Mouse (Mus musculus) liver (tissue): ENCODE results near the gene Cnpy1.

Experiments used
- DNase-seq: peaks from one replicate; pipeline ENCODE4 v3.0.0-alpha.2; 2020; ENCODE audit warnings: mixed read lengths

Gene Cnpy1

DNA sequence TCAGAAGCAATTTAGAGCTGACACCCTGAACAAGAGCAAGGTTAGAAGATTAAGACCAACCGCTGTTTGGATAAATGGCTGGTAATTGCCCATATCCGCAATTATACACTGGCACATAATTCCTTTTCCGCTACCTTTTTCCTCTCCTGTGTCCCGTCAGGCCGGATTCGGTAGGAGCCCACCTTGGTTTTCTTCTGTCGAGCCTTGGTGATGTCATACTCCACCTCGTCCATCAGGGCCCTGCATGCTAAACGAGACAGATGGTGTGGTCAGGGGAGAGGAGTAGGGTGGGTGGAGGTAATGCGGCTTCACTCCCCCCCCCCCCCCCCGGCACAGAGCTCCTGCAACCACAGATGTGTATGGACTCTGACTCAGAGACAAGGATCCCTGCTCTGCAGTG lies at the start of gene Cnpy1:
TSS of gene Cnpy1 (minus strand) at position 233 of the 400 bp plus-strand sequence.
- no peak for DNase-seq

DNA sequence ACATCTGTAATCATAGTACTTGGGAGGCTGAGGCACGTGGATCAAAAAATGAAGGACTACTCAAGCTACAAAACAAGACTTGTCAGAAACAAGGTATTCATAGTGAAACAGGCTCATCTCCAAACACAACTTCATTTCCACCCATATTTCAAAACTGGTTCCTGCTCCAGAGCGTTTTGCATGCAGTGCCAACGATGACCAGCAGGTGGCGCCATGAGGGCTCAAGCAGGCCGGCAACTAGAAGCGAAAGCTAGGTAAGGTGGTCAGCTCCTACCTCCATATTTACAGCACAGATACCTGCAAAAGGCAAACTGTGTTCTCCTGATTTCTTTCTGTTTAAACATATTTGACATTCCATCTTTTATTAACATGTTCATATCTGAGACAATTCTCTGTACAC lies 48.4 kb upstream of the Cnpy1 start:
- DNase-seq: peak; percentile 83

DNA sequence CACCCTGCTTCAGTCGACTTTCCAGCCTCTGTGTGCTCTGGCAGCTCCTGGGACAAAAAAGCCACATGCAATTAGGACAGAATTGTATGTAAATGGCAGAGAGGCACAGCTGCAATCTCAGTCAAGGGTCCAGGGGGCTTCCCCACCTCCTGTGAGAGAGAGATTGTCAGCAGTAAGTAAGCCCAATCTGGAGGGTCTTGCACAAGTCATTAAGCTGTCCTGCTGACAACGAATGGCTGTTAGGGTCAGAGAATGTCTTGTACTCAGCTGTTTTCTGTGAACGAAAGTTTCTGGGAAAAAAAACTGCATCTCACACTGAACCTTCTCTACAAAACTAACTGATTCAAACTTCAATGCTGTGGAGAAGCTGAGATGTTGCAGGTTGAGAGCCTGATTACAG lies 46.7 kb upstream of the Cnpy1 start:
- DNase-seq: no peak

DNA sequence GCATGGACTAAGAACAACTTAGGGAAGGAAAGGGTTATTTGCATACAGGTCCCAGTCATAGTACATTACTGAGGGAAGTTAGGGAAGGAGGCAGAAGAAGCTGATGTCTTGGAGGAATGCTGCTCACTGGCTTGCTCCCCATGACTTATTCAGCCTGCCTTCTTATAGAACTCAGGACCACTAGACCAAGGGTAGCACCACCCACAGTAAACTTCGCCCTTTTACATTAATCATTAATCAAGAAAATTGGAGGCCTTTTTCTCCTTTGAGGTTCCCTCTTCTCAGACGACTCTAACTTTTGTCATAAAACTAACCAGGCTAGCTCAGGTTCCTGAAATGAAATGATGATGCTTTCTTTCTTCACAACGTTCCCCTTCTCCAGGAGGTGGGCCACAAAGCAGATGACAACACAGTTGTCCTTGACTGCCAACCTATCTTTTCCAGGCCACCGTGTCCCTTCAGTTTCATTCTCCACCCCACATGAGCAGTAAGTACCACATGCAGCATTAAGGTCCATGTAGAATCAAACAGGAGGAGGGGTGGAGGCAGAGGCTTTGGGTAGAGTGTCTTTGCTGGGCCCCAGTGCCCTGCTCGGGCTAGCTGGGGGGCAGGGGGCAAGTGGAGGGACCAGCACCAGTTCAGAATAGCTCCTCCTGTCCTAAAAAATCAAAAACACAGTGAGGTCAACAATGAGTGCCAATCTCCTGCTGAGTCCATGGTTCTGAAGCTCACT lies 45.7 kb upstream of the Cnpy1 start:
- DNase-seq: no peak

DNA sequence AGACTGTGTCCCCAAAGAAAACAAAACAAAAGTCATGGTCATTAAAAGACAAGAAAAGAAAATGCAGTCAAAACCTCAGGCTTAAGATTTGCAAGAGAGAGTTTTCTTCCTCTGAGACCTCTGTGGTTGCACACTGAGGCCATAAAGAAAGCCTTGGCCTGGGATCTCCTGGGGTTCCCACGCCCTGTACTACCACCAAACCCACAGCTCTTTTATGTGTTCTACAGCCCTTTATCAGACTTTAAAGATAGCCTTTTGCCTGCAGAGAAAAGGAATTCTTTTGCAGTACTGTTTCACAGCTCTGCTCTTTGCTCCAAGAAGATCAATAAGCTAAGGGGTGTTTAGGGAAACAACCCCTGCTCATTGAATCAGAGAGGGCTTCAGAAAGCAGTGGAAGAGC lies 45.0 kb upstream of the Cnpy1 start:
- no peak for DNase-seq

DNA sequence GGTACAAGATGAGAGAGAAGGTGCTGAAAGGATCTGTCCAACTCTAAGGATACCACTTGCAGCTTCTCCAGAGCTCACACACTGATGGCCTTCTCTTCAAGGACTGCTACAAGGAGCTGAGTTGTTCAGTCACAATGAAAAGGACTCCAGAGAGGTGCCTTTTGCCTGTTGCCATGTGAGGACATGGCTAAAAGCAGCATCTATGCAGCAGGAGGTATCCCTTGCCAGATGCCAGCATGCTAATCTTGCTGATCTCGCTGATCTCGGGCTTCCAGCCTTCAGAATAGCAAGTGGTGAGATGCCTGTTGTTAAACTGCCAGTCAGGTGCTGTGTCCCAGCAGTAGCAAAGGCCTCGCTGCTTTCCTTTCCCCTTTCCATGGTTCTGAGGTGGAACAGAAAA lies 43.5 kb upstream of the Cnpy1 start:
- DNase-seq: no peak

DNA sequence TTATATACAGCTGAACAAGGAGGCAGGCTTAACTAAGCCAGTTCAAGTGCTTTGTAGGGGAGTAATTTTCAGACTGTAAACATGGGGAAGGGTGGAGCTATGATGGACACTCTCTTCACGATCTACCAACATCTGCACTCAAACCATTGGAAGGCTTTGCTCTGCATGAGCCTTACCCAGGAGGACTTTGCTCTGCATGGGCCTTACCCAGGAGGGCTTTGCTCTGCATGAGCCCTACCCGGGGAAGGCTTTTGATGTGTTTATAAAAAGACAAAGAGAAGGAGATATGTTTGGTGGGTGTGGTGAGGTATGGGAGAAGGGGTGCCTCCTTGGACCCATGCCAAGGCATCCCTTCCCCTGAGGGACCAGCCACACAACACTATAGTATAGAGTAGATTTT lies 31.7 kb upstream of the Cnpy1 start:
- no peak for DNase-seq

DNA sequence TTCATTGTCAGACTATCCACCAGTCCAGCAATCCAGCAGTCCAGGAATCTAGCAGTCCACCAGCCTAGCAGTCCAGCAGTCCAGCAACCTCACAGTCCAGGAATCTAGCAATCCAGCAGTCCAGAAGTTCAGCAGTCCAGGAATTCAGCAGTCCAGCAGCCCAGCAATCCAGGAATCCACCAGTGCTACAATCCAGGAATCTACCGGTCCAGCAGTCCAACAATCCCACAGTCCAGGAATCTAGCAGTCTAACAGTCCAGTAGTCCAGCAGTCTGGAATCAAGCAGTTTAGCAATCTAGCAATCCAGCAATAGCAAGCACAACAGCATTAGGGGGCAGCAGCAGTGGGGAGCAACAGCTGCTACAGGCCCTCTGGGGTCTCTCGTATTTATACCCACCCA lies 27.2 kb upstream of the Cnpy1 start:
- DNase-seq: no peak

DNA sequence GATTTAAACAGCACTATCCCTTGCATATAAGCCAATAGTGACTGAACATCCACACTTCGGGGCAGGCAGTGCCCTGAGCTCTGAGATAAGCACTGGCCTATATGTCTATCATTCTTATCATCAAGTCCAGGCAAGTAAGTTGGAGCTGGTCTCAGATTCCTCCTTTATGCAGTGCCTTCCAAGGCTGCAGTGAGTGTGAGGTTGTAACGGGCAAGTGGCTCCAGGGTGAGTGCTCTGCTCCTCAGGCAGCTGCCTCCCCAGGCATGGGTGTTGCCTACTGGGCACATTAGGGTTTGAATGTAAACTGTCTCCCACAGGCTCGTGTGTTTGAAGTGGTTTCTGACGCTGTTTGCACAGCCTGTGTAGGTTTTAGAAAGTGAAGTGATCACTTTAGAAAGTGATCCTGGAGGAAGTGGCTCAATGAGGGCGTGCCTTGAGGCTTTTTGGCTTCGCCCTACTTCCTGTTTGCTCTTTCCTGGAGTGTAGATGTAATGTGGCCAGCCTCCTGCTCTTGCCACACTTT lies 23.9 kb upstream of the Cnpy1 start:
- DNase-seq: peak; percentile 47

DNA sequence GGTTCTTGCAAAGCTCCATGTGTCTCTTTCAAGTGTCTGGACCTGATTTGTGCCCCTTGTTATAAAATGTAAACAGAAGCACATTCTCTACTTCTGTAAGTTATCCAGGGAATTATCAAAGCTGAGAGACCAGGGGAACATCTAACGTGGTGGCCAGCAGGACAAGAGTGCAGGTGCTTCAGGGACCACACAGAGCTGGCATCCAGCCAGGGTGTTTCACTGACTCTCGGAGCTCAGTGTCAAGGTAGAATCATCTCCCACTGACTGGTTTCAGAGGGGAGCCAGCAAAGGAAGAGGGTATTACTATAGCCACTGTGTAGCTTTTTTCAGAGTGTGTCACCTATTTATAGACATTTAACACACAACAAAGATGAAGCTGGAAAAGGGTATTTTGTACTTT lies 22.0 kb upstream of the Cnpy1 start:
- no peak for DNase-seq

DNA sequence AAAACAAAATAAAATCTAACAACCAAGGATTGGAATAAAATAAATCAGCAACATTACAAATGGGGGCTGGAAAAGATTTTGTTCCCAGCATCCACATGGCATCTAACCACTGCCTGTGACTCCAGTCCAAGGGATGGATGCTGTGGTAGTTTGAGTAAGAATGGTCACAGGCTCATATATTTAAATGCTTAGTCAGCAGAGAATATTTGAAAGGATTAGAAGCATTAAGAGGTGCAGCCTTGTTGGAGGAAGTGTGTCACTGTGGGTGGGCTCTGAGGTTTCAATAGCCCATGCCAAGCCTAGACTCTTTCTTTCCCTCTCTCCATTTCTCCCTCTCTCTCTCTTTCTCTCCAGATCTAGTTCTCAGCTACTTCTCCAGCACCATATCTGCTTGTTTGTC lies 20.0 kb upstream of the Cnpy1 start:
- no peak for DNase-seq

DNA sequence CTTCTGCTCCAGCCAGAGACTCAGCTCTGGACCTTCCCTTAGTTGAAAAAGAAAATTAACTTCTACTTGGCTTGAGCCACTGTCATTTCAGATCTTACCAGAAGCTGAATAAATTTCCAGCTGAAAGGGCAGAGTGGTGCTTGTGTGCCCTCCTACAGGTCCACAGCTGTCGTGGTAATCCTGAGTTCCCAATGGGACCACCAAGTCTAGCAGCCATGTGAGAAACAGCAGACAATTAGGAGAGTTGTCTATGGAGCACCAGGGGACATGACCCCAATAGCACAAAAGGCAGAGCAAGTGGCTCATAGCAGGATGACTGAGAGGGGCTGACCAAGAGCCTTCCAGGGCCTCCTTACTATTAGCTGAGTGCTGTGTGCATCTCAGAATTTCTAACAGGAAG lies 18.2 kb upstream of the Cnpy1 start:
- no peak for DNase-seq

DNA sequence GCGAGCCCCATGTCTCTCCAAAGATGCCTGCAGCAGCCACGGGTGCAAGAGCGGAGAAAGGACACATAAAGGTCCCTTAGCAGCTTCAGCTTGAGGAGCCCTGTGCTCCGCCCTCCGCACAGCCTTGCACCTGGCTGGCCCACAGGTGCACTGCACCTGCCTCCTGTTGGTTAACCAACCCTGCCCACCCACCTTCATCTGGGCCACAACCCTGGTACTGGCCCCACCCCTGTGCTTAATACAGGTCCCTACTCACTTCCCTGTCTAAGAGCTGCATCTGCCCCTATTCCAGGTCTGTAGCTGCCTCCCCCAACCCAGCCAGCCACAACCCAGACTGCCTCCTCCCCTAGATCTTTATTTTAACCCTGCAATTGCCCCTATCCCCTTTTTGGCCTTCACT lies 16.5 kb upstream of the Cnpy1 start:
- DNase-seq: no peak

DNA sequence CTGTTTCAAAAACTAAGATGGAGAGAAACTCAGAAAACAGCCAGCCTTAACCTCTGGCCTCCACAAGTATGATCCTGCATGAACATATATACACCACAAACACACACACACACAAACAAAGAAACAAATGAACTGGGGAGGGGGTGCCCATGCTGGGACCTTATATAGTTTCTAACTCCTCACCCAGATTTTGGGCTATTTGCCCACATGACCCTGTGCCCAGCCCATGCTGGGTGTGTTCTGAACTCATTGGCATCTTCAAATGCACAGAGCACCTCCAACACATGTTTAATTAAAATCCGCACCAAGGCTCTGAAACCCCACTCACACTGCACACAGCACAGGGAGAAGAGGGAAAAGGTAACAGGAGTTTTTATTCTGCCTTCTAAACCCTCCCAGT lies 14.3 kb upstream of the Cnpy1 start:
- DNase-seq: no peak

DNA sequence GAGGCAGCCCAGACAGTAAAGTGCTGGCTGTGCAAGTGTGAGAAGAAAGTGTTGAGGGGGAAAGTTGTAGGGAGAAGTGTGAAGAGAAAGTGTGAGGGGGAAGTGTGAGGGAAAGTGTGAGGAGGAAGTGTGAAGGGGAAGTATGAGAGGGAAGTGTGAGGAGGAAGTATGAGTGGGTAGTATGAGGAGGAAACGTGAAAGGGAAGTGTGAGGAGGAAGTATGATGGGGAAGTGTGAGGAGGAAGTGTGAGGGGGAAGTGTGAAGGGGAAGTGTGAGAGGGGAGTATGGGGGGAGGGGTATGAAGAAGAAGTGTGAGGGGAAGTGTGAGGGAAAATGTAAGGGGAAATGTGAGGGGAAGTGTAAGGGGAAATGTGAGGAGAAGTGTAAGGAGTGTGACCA lies 13.8 kb upstream of the Cnpy1 start:
- DNase-seq: no peak

DNA sequence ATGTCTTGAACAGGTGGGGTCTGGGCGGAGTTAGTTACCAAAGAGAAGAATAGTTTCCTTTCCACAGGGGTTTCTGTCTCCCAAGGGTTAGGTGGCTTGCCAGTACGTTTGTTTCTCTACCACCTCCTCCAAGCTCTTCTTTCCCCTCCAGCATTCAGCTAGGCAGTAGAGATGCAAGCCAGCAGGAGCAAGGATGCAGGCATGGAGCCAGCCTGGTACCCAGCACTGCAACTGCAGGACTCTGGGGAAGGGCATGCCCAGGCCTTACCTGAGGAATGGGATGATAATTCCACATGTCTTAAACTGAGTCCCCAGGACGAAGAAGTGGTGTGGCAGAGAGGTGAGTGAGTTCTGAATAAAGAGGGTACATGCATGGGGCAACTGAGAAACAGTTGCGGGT lies 12.2 kb upstream of the Cnpy1 start:
- no peak for DNase-seq

DNA sequence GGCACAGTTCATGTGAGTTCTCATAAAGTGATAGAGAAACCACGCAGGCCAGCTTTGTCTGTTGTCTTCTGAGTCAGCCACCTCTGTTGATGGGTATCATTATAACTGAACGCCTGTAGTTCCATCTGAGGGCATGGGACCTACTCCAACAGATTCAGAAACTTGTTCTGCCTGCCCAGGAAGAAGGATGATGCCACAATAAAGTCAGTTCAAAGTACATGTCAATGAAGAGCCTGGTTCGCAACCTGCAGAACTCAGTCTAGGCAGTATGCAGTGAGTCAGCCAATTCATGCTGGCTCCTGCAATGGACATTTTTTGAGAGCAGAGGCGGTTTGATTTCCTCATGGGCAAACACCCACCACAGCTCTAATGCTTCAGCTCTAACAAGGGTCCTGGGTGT lies 7.4 kb upstream of the Cnpy1 start:
- DNase-seq: no peak

DNA sequence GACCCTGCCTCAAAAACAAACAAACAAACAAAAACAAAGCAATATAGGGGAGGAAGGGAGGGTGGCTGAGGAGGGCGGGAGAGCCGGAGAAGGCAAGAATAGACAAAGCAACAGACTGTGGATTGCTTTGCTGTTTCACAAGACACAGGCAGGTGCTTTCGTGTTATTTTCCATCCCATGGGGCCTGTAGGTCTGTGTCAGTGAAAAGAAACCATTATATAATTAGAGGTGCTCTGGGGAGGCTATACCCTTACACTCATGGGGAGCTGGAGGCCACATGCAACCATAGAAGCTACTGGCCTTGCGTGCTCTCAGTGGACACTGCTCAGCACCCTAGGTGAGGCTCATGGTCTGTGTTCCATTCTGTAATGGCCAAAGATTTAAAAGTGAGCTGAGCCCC lies 6.7 kb upstream of the Cnpy1 start:
- DNase-seq: no peak

DNA sequence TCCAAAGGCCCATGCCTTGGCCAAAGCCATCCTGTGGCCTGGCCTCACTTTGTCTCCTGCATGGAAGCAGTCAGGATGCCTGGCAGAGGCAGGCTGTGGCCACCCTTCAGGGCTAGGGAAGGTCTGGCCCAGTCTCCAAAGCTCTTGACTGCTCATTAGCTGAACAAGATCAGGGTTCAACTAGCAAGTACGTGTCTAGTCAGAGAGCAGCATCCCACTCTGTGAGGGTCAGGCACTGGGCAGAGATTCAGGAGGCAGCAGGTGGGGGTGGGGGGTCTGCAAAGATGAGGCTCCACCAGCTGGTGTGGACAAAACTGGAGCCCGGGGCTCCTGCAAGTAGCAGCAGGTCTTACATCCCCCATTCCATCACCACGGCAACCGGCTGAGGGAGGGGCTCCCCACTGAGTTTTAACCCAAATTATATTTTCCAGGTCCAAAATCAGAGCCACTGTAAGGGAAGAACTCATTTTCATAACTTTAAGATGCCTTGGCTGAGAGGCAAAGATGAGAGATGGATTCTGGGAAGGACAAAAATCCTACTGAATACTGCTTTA lies 5.7 kb upstream of the Cnpy1 start:
- no peak for DNase-seq

DNA sequence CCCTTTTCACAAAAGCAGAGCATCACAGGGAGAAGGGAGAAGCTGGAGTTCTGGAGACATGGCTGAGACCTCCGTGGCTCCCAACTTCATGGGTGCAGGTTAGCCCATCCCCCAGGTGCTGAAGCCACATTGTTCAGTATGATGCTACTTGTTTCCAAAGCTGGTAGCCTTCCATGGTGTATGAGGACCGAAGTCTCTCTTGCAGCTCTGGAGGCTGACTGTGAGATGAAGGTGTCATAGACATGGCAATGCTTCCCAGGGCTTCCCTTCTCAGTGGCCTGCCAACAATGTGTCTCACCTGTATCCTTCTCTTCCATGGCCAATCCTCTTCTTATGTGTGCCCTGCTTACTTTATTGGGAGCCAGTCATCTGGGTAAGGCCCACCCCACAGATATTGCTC lies 4.9 kb upstream of the Cnpy1 start:
- DNase-seq: no peak

DNA sequence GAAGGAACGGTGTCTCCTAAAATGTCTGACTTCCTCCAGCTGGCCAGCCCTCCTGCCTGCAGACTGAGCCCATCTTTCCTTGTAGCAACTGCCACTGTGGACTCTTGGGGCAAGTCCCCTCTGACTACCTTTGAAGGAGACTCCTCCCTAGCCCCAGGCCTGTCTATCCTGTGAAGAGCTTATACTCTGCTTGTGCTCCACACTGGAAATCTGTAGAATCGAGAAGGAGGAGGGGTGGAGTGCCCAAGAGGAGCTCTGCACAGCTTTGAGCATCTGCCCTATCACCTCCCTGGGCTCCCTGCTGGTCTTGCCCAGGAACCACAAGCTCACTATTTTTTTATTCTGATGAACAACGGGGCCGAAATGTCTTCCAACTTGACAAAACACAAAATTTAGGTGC lies 485 bp downstream of the Cnpy1 start:
- no peak for DNase-seq

DNA sequence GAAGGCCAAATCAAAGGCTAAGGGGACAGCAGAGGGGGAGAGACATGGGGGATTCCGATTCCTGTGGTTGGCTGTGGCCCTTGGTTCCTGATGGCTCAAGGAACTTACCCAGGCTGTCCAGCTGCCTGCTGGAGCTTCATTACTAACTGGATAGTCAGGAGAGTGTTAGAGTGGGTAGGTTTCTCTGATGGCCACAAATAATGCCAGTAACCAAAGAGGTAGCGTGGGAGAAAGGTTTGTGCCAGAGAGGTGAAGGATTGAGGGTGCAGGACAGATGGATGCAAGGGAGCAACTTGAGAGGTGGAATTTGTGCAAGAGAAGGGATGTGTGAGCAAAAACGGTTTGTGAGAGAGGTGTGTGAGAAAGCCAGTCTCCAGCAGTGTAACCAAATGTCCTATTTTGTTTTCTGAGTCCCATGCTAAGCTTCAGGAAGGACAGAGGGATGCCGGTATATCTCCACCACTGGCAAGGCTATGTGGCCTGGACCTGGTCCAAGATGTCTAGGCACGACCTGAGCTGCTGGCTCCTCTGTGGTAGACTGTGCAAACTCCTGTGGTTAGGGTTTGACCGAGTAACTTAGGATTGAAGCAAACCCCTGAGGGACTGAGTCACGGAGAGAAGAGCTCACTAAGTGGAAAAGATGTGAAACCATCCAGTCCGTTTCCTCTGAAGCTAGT lies 2.0 kb downstream of the Cnpy1 start:
- DNase-seq: no peak

DNA sequence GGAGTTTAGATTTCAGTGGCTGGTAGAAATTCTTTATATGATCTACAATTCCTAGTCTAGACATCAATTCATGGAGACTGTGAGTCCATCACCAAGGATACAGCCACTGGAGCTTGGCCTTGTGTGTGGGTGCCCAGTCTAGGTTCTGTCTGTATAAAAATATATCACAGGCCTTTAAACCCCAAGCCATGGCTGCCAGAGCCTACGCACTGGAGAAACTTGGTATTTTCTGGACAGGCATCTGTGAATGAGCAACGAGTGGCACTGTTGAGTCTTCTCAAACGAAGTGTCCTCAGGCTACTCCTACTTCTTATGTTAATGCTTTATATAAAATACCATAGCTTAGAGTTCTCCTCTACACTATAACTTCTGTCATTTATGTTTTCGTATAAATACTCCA lies 4.2 kb downstream of the Cnpy1 start:
- no peak for DNase-seq

DNA sequence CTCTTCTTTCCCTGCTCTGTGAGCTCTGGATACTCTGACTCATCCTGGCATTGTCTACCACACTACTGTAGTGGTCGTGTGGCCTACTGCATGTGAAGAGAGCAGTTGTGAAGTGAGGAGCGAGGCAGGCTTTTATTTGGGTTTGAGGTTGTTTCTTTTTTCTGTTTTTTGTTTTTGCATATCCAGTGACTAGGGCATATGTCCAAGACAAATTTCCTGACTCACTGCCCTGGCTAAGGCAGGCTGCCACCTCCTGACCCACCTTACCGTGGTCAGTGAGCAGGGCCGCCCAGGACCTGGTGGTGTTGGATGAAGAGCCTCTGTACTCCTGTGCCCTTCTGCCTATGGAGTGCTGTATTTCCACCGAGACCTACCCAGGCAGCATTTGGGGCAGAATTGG lies 5.8 kb downstream of the Cnpy1 start:
- no peak for DNase-seq
